Mouse (Mus musculus) c-Kit-positive CD71-positive TER-119-negative erythroid progenitor cells, embryonic 14.5 days (primary cell): ENCODE data around the gene Gnas.
A peak's percentile ranks its signal among the peaks of the same experiment; 100 is the strongest.
"Not testable (repeated sequence)": the region's sequence is repeated elsewhere in the genome, so short reads cannot be mapped to it uniquely, and the experiment has no call there.

Experiments
- DNase-seq: peaks from one replicate; pipeline ENCODE4 v3.0.0-alpha.2; 2013; ENCODE audit warnings: low read depth

The Gnas gene

GRCm38 (mm10) chr2:174294457-174294856 lies 10.3 kb downstream of the Gnas start:
- DNase-seq = no peak

GRCm38 (mm10) chr2:174295175-174295899 lies 11.2 kb downstream of the Gnas start:
- DNase-seq = peak; percentile 82

- no peak for DNase-seq
Observed at GRCm38 (mm10) chr2:174295900-174296465, 11.9 kb downstream of the Gnas start.

- peak; percentile 66 for DNase-seq
Observed at GRCm38 (mm10) chr2:174297086-174297571, 13.0 kb downstream of the Gnas start.

- DNase-seq = no peak
Observed at GRCm38 (mm10) chr2:174297851-174298250, 13.7 kb downstream of the Gnas start.

GRCm38 (mm10) chr2:174298471-174298870 lies 14.4 kb downstream of the Gnas start:
- DNase-seq = no peak

- DNase-seq = no peak
Observed at GRCm38 (mm10) chr2:174299091-174299770, 15.1 kb downstream of the Gnas start.

GRCm38 (mm10) chr2:174299771-174300160 lies 15.6 kb downstream of the Gnas start:
- no peak for DNase-seq

- no peak for DNase-seq
Observed at GRCm38 (mm10) chr2:174300186-174300585, 16.1 kb downstream of the Gnas start.

- DNase-seq = no peak
Observed at GRCm38 (mm10) chr2:174300666-174301065, 16.5 kb downstream of the Gnas start.

- no peak for DNase-seq
Observed at GRCm38 (mm10) chr2:174302526-174302925, 18.4 kb downstream of the Gnas start.

GRCm38 (mm10) chr2:174305646-174306045 lies 21.5 kb downstream of the Gnas start:
- no peak for DNase-seq

- no peak for DNase-seq
Observed at GRCm38 (mm10) chr2:174307903-174308302, 23.8 kb downstream of the Gnas start.

- DNase-seq = no peak
Observed at GRCm38 (mm10) chr2:174310913-174311514, 26.9 kb downstream of the Gnas start.

GRCm38 (mm10) chr2:174311613-174312012 lies 27.5 kb downstream of the Gnas start:
- no peak for DNase-seq

GRCm38 (mm10) chr2:174312118-174312647 lies 28.1 kb downstream of the Gnas start:
- DNase-seq = no peak

GRCm38 (mm10) chr2:174312661-174313060 lies 28.5 kb downstream of the Gnas start:
- DNase-seq = no peak

- DNase-seq = not testable (repeated sequence)
Observed at GRCm38 (mm10) chr2:174315445-174315844, 31.3 kb downstream of the Gnas start.

- DNase-seq = no peak
Observed at GRCm38 (mm10) chr2:174316661-174317060, 32.5 kb downstream of the Gnas start.

GRCm38 (mm10) chr2:174325989-174326388 lies 41.9 kb downstream of the Gnas start:
- DNase-seq = no peak

- no peak for DNase-seq
Observed at GRCm38 (mm10) chr2:174326481-174326880, 42.4 kb downstream of the Gnas start.

GRCm38 (mm10) chr2:174327295-174327981 lies 43.3 kb downstream of the Gnas start:
- no peak for DNase-seq
